Mouse (Mus musculus) heart, embryonic 16.5 days (tissue): ENCODE measurements around the gene Dip2c. TPM values are rescaled to one million over a fixed set of nuclear protein-coding genes. Genes with fewer than 3 reads are reported as not detected.

ENCODE experiments used
- ATAC-seq: fragments of 200-750 bp; cut with Nextera tagmentation; replicated peaks from 2 replicates; pipeline ENCODE4 v1.8.0; 2017; ENCODE audit warnings: moderate number of reproducible peaks; ENCODE audit not compliant: insufficient read depth, low FRiP score; ENCODE audit errors: extremely low read depth
- H3K27ac ChIP-seq: fragments of 300-500 bp; sonication (generic); 2 replicates; pipeline ENCODE4 v1.5.1; 2014; ENCODE audit warnings: mild to moderate bottlenecking, low read length, control low read depth, moderate library complexity
- H3K27me3 ChIP-seq: fragments of 300-500 bp; sonication (generic); 2 replicates; pipeline ENCODE4 v1.6.1; 2014; ENCODE audit warnings: low read length, mixed read lengths; ENCODE audit not compliant: control insufficient read depth, insufficient read depth
- H3K36me3 ChIP-seq: fragments of 300-500 bp; sonication (generic); 2 replicates; pipeline ENCODE4 v1.6.1; 2014; ENCODE audit not compliant: control insufficient read depth, insufficient read depth
- H3K4me1 ChIP-seq: fragments of 300-500 bp; sonication (generic); 2 replicates; pipeline ENCODE4 v1.6.1; 2014; ENCODE audit warnings: low read length, mixed read lengths; ENCODE audit not compliant: control insufficient read depth, insufficient read depth
- H3K4me2 ChIP-seq: fragments of 300-500 bp; sonication (generic); 2 replicates; pipeline ENCODE4 v1.6.1; 2014; ENCODE audit warnings: low read depth, mild to moderate bottlenecking, control low read depth, low read length
- H3K4me3 ChIP-seq: fragments of 300-500 bp; sonication (generic); 2 replicates; pipeline ENCODE4 v1.5.1; 2014; ENCODE audit warnings: mild to moderate bottlenecking, control low read depth, low read length
- H3K9ac ChIP-seq: fragments of 300-500 bp; sonication (generic); 2 replicates; pipeline ENCODE4 v1.6.1; 2014; ENCODE audit warnings: low read length, control low read depth
- H3K9me3 ChIP-seq: fragments of 300-500 bp; sonication (generic); replicated peaks from 2 replicates; pipeline ENCODE4 v1.6.1; 2016; ENCODE audit warnings: low read length; ENCODE audit not compliant: control insufficient read depth
- WGBS: fragments of 180-500 bp; shearing (Covaris S2); extraction: QIAGEN DNeasy Blood & Tissue Kit; methylation state at CpG from one replicate; pipeline ENCODE4 v1.1.7; 2014; 5-methylcytosine and 5-hydroxymethylcytosine counted together
- polyA plus RNA-seq: library from polyadenylated mRNA; unstranded; fragments of >200 nt; fragmentation: Nextera tagmentation; extraction: Ambion mirVana; gene quantifications from 2 replicates; pipeline ENCODE4 v1.2.1, GENCODE M21; 2015

Gene Dip2c
- polyA plus RNA-seq, 1 experiment from 2014 or later, result 5.6 TPM

GRCm38 (mm10) chr13:9350670-9351069 lies 74.3 kb downstream of the Dip2c start:
- 36% methylated on average over 2 of the region's 2 CpGs for WGBS
- Histone ChIP-seq H3K4me2 (no peak overlapping the region; the same call in 1 of the 2 replicates), H3K9me3 (no peaks in the 10 kb centered on the region), H3K27me3 (no peaks in the 10 kb centered on the region), H3K4me1 (peaks cover 27% of the 10 kb centered on the region), H3K27ac (peak overlapping the region; percentile 93), H3K36me3 (no peaks in the 10 kb centered on the region), H3K4me3 (no peak overlapping the region), H3K9ac (no peak overlapping the region)
- ATAC-seq, result peak; percentile 58

GRCm38 (mm10) chr13:9353890-9354289 lies 77.6 kb downstream of the Dip2c start:
- H3K4me1 ChIP-seq, result peaks cover 26% of the 10 kb centered on the region
- ATAC-seq, result no peak
- no peaks in the 10 kb centered on the region for H3K36me3 ChIP-seq
- H3K9me3 ChIP-seq, result no peaks in the 10 kb centered on the region
- no peak overlapping the region for H3K27ac ChIP-seq
- H3K4me3 ChIP-seq, result no peak overlapping the region
- WGBS, result 82% methylated on average over 1 of the region's 1 CpGs
- H3K9ac ChIP-seq, result no peak overlapping the region
- no peaks in the 10 kb centered on the region for H3K27me3 ChIP-seq
- H3K4me2 ChIP-seq, result no peak overlapping the region

GRCm38 (mm10) chr13:9355331-9355730 lies 79.0 kb downstream of the Dip2c start:
- no peak overlapping the region for H3K27ac ChIP-seq
- H3K4me1 ChIP-seq, result peaks cover 14% of the 10 kb centered on the region
- 68% methylated on average over 4 of the region's 4 CpGs for WGBS
- H3K9me3 ChIP-seq, result no peaks in the 10 kb centered on the region
- no peaks in the 10 kb centered on the region for H3K36me3 ChIP-seq
- H3K27me3 ChIP-seq, result no peaks in the 10 kb centered on the region
- H3K4me3 ChIP-seq, result no peak overlapping the region
- no peak overlapping the region for H3K4me2 ChIP-seq
- ATAC-seq, result no peak
- no peak overlapping the region for H3K9ac ChIP-seq

- 50% methylated on average over 2 of the region's 2 CpGs for WGBS
- Histone ChIP-seq H3K27me3 (no peaks in the 10 kb centered on the region), H3K4me2 (no peak overlapping the region), H3K36me3 (no peaks in the 10 kb centered on the region), H3K4me1 (peaks cover 13% of the 10 kb centered on the region), H3K9ac (no peak overlapping the region), H3K27ac (no peak overlapping the region), H3K4me3 (no peak overlapping the region), H3K9me3 (no peaks in the 10 kb centered on the region)
- no peak for ATAC-seq
Measured at GRCm38 (mm10) chr13:9361457-9361856, 85.1 kb downstream of the Dip2c start.

GRCm38 (mm10) chr13:9371387-9371786 lies 95.1 kb downstream of the Dip2c start:
- Histone ChIP-seq H3K4me1 (no peaks in the 10 kb centered on the region), H3K4me2 (no peak overlapping the region), H3K27ac (no peak overlapping the region), H3K9ac (no peak overlapping the region), H3K27me3 (no peaks in the 10 kb centered on the region), H3K4me3 (no peak overlapping the region), H3K9me3 (no peaks in the 10 kb centered on the region), H3K36me3 (no peaks in the 10 kb centered on the region)
- ATAC-seq, result no peak
- WGBS, result 47% methylated on average over 1 of the region's 1 CpGs

GRCm38 (mm10) chr13:9377130-9377529 lies 100.8 kb downstream of the Dip2c start:
- no peak overlapping the region for H3K27ac ChIP-seq
- no peaks in the 10 kb centered on the region for H3K27me3 ChIP-seq
- H3K9me3 ChIP-seq, result no peaks in the 10 kb centered on the region
- no peaks in the 10 kb centered on the region for H3K36me3 ChIP-seq
- WGBS, result 60% methylated on average over 2 of the region's 2 CpGs
- ATAC-seq, result no peak
- H3K4me1 ChIP-seq, result peaks cover 9% of the 10 kb centered on the region
- H3K4me2 ChIP-seq, result no peak overlapping the region
- no peak overlapping the region for H3K9ac ChIP-seq
- H3K4me3 ChIP-seq, result no peak overlapping the region

GRCm38 (mm10) chr13:9380740-9381410 lies 104.5 kb downstream of the Dip2c start:
- Histone ChIP-seq H3K4me1 (peaks cover 9% of the 10 kb centered on the region), H3K9me3 (no peaks in the 10 kb centered on the region), H3K27ac (no peak overlapping the region), H3K4me2 (no peak overlapping the region), H3K9ac (no peak overlapping the region), H3K27me3 (no peaks in the 10 kb centered on the region), H3K4me3 (no peak overlapping the region), H3K36me3 (no peaks in the 10 kb centered on the region)
- 72% methylated on average over 5 of the region's 5 CpGs for WGBS
- no peak for ATAC-seq

GRCm38 (mm10) chr13:9388017-9388416 lies 111.7 kb downstream of the Dip2c start:
- Histone ChIP-seq H3K4me2 (peak overlapping the region; percentile 54), H3K4me3 (peak overlapping the region; percentile 37)
- no peak for ATAC-seq

GRCm38 (mm10) chr13:9389334-9389733 lies 113.0 kb downstream of the Dip2c start:
- 88% methylated on average over 1 of the region's 1 CpGs for WGBS
- H3K4me1 ChIP-seq, result no peaks in the 10 kb centered on the region
- no peak overlapping the region for H3K4me2 ChIP-seq
- H3K36me3 ChIP-seq, result no peaks in the 10 kb centered on the region
- H3K9ac ChIP-seq, result no peak overlapping the region
- no peaks in the 10 kb centered on the region for H3K27me3 ChIP-seq
- ATAC-seq, result no peak
- no peaks in the 10 kb centered on the region for H3K9me3 ChIP-seq
- no peak overlapping the region for H3K4me3 ChIP-seq
- no peak overlapping the region for H3K27ac ChIP-seq

More at GRCm38 (mm10) chr13:9388017-9388416, 111.7 kb downstream of the Dip2c start:
- Histone ChIP-seq H3K27ac (no peak overlapping the region), H3K27me3 (no peaks in the 10 kb centered on the region), H3K9me3 (no peaks in the 10 kb centered on the region), H3K36me3 (no peaks in the 10 kb centered on the region), H3K9ac (no peak overlapping the region), H3K4me1 (no peaks in the 10 kb centered on the region)
- WGBS, result 66% methylated on average over 2 of the region's 2 CpGs
